Mouse (Mus musculus): ENCODE measurements around the gene Ggt1. TPM values are rescaled to one million over a fixed set of nuclear protein-coding genes. Genes with fewer than 3 reads are reported as not detected.

Ggt1 gene
- polyA plus RNA-seq, 1 experiment from 2014 or later = 2.6 TPM

DNA sequence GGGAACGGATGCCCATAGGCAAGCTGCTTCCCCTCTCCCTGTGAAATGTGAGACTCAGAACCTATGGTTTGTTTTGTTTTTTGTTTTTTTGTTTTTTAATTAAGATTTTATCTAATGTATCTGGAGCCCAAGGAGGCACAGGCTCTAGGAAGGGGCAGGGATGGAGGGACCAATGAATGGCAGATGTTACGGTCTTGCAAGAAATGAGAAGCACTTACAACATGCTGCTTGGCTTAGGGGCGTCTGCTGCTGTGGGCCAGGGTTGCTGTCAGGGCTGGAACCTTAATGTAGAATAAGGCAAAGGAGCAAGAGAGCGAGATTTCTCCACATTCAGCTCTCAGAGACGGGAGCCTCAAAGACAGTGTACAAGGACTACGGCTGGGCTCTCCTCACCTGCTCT lies 5.8 kb upstream of the Ggt1 start:
- Histone ChIP-seq H3K4me2 (ENCODE audit: low read length) (no peak overlapping the region), H3K4me3 (replicated peaks; ENCODE audit: low read depth, low read length) (no peak overlapping the region), H3K27ac (replicated peaks; ENCODE audit: low read depth, low read length) (peak overlapping the region; percentile 37; the same call in 1 of the 2 replicates), H3K36me3 (ENCODE audit: control insufficient read depth, insufficient read depth, low read length) (peaks cover 34% of the 10 kb centered on the region), H3K27me3 (ENCODE audit: control insufficient read depth, insufficient read depth, low read length) (no peaks in the 10 kb centered on the region), H3K9me3 (ENCODE audit: control insufficient read depth, low read length) (no peaks in the 10 kb centered on the region), H3K9ac (replicated peaks; ENCODE audit: low read length) (no peak overlapping the region), H3K4me1 (ENCODE audit: control insufficient read depth, insufficient read depth, low read length) (peaks cover 32% of the 10 kb centered on the region)
- 74% methylated on average over 6 of the region's 6 CpGs for WGBS
- ATAC-seq (ENCODE audit: low FRiP score, low TSS enrichment) (no peak), DNase-seq (no peak)

GRCm38 (mm10) chr10:75556026-75556425 lies 5.4 kb upstream of the Ggt1 start:
- H3K4me1 ChIP-seq (ENCODE audit: control insufficient read depth, insufficient read depth, low read length) = peaks cover 36% of the 10 kb centered on the region
- DNase-seq (peak; percentile 84), ATAC-seq (ENCODE audit: low FRiP score, low TSS enrichment) (peak; percentile 46)
- H3K4me2 ChIP-seq (ENCODE audit: low read length) = no peak overlapping the region
- 18% methylated on average over 9 of the region's 9 CpGs for WGBS
- H3K36me3 ChIP-seq (ENCODE audit: control insufficient read depth, insufficient read depth, low read length) = peaks cover 34% of the 10 kb centered on the region
- no peak overlapping the region for H3K4me3 ChIP-seq (replicated peaks; ENCODE audit: low read depth, low read length)
- H3K27ac ChIP-seq (replicated peaks; ENCODE audit: low read depth, low read length) = peak overlapping the region; percentile 37
- no peaks in the 10 kb centered on the region for H3K9me3 ChIP-seq (ENCODE audit: control insufficient read depth, low read length)
- no peaks in the 10 kb centered on the region for H3K27me3 ChIP-seq (ENCODE audit: control insufficient read depth, insufficient read depth, low read length)
- H3K9ac ChIP-seq (replicated peaks; ENCODE audit: low read length) = no peak overlapping the region

DNA sequence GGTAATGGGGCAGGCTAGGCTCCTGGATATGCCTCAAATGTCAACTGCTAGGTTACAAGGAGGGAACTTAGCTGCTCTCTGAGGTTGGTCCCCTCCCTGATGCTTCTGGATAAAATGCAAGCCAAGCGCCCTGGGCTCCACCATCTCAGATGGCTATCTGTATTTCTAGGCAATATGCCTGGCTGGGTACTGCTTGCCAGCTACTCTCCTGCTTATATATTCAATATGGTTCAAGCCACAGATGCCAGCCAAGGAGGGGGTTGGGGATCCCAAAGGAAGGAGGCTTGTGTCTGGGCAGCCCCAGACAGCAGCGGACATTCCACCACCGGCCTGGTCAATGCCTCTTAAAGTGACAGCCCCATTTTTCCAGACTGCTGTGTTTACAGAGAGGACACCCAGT lies 2.9 kb upstream of the Ggt1 start:
- H3K9ac ChIP-seq (replicated peaks; ENCODE audit: low read length) = peak overlapping the region; percentile 95
- peak overlapping the region; percentile 91 for H3K4me2 ChIP-seq (ENCODE audit: low read length)
- DNase-seq = peak; percentile 71
- peaks cover 26% of the 10 kb centered on the region for H3K36me3 ChIP-seq (ENCODE audit: control insufficient read depth, insufficient read depth, low read length)
- H3K27ac ChIP-seq (replicated peaks; ENCODE audit: low read depth, low read length) = peak overlapping the region; percentile 96
- H3K9me3 ChIP-seq (ENCODE audit: control insufficient read depth, low read length) = no peaks in the 10 kb centered on the region
- 13% methylated on average over 3 of the region's 3 CpGs for WGBS
- H3K4me3 ChIP-seq (replicated peaks; ENCODE audit: low read depth, low read length) = peak overlapping the region; percentile 68
- peak; percentile 17; the same call in 1 of the 2 replicates for ATAC-seq (ENCODE audit: low FRiP score, low TSS enrichment)
- H3K4me1 ChIP-seq (ENCODE audit: control insufficient read depth, insufficient read depth, low read length) = peaks cover 38% of the 10 kb centered on the region
- no peaks in the 10 kb centered on the region for H3K27me3 ChIP-seq (ENCODE audit: control insufficient read depth, insufficient read depth, low read length)

- Histone ChIP-seq H3K4me1 (ENCODE audit: control insufficient read depth, insufficient read depth, low read length) (peaks cover 38% of the 10 kb centered on the region), H3K4me2 (ENCODE audit: low read length) (peak overlapping the region; percentile 91), H3K27me3 (ENCODE audit: control insufficient read depth, insufficient read depth, low read length) (no peaks in the 10 kb centered on the region), H3K4me3 (replicated peaks; ENCODE audit: low read depth, low read length) (peak overlapping the region; percentile 68), H3K9ac (replicated peaks; ENCODE audit: low read length) (peak overlapping the region; percentile 95), H3K9me3 (ENCODE audit: control insufficient read depth, low read length) (no peaks in the 10 kb centered on the region), H3K27ac (replicated peaks; ENCODE audit: low read depth, low read length) (peak overlapping the region; percentile 96), H3K36me3 (ENCODE audit: control insufficient read depth, insufficient read depth, low read length) (peaks cover 20% of the 10 kb centered on the region)
- DNase-seq (peak; percentile 70), ATAC-seq (ENCODE audit: low FRiP score, low TSS enrichment) (peak; percentile 29; the same call in 1 of the 2 replicates)
- WGBS = 3% methylated on average over 14 of the region's 14 CpGs
Observed at GRCm38 (mm10) chr10:75559041-75559675, 2.2 kb upstream of the Ggt1 start.

GRCm38 (mm10) chr10:75559676-75560548 lies 1.5 kb upstream of the Ggt1 start, which contains the start of gene Lrrc75b:
TSS of gene Lrrc75b (minus strand) at chr10:75560330.
- Histone ChIP-seq H3K27me3 (ENCODE audit: control insufficient read depth, insufficient read depth, low read length) (no peaks in the 10 kb centered on the region), H3K4me3 (replicated peaks; ENCODE audit: low read depth, low read length) (peak within 1 kb of the TSS; percentile 68), H3K9me3 (ENCODE audit: control insufficient read depth, low read length) (no peaks in the 10 kb centered on the region), H3K9ac (replicated peaks; ENCODE audit: low read length) (peak within 1 kb of the TSS; percentile 95), H3K36me3 (ENCODE audit: control insufficient read depth, insufficient read depth, low read length) (peaks cover 16% of the 10 kb centered on the region), H3K27ac (replicated peaks; ENCODE audit: low read depth, low read length) (peak within 1 kb of the TSS; percentile 96), H3K4me1 (ENCODE audit: control insufficient read depth, insufficient read depth, low read length) (peaks cover 38% of the 10 kb centered on the region), H3K4me2 (ENCODE audit: low read length) (peak within 1 kb of the TSS; percentile 91)
- under 1% methylated on average over 75 of the region's 75 CpGs for WGBS
- DNase-seq (peak; percentile 81), ATAC-seq (ENCODE audit: low FRiP score, low TSS enrichment) (peak; percentile 60)

GRCm38 (mm10) chr10:75560549-75560899 lies 880 bp upstream of the Ggt1 start:
- Histone ChIP-seq H3K9ac (replicated peaks; ENCODE audit: low read length) (peak overlapping the region; percentile 95), H3K4me2 (ENCODE audit: low read length) (peak overlapping the region; percentile 91), H3K36me3 (ENCODE audit: control insufficient read depth, insufficient read depth, low read length) (peaks cover 11% of the 10 kb centered on the region), H3K27ac (replicated peaks; ENCODE audit: low read depth, low read length) (peak overlapping the region; percentile 96), H3K4me3 (replicated peaks; ENCODE audit: low read depth, low read length) (peak overlapping the region; percentile 68), H3K27me3 (ENCODE audit: control insufficient read depth, insufficient read depth, low read length) (no peaks in the 10 kb centered on the region), H3K9me3 (ENCODE audit: control insufficient read depth, low read length) (no peaks in the 10 kb centered on the region), H3K4me1 (ENCODE audit: control insufficient read depth, insufficient read depth, low read length) (peaks cover 38% of the 10 kb centered on the region)
- DNase-seq = peak; percentile 60
- 10% methylated on average over 6 of the region's 6 CpGs for WGBS
- peak; percentile 14; the same call in 1 of the 2 replicates for ATAC-seq (ENCODE audit: low FRiP score, low TSS enrichment)

DNA sequence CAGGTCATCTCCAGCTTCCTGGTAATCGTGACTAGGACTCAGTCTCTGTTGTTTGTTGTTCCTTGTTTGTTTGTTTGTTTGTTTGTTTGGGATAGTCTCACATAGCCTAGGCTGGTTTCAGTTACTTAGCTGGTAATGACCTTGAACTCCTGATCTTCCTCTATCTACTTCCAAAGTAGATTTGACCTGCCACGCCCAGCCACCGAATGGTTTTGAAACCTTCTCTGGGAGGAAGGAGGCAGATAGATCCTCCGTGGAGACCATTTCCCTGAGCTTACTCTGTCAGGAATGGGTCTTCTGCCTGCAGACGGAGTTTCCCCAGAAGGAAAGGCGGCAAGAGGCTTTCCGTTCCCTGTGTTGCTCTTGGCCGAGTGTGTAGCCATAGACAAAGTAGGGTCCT lies 1.2 kb downstream of the Ggt1 start:
- ATAC-seq (ENCODE audit: low FRiP score, low TSS enrichment) (no peak), DNase-seq (no peak)
- peaks cover 19% of the 10 kb centered on the region for H3K4me1 ChIP-seq (ENCODE audit: control insufficient read depth, insufficient read depth, low read length)
- H3K4me2 ChIP-seq (ENCODE audit: low read length) = no peak overlapping the region
- no peak overlapping the region for H3K27ac ChIP-seq (replicated peaks; ENCODE audit: low read depth, low read length)
- H3K4me3 ChIP-seq (replicated peaks; ENCODE audit: low read depth, low read length) = no peak overlapping the region
- no peaks in the 10 kb centered on the region for H3K36me3 ChIP-seq (ENCODE audit: control insufficient read depth, insufficient read depth, low read length)
- H3K9ac ChIP-seq (replicated peaks; ENCODE audit: low read length) = no peak overlapping the region
- H3K27me3 ChIP-seq (ENCODE audit: control insufficient read depth, insufficient read depth, low read length) = no peaks in the 10 kb centered on the region
- H3K9me3 ChIP-seq (ENCODE audit: control insufficient read depth, low read length) = no peaks in the 10 kb centered on the region
- 85% methylated on average over 8 of the region's 8 CpGs for WGBS

DNA sequence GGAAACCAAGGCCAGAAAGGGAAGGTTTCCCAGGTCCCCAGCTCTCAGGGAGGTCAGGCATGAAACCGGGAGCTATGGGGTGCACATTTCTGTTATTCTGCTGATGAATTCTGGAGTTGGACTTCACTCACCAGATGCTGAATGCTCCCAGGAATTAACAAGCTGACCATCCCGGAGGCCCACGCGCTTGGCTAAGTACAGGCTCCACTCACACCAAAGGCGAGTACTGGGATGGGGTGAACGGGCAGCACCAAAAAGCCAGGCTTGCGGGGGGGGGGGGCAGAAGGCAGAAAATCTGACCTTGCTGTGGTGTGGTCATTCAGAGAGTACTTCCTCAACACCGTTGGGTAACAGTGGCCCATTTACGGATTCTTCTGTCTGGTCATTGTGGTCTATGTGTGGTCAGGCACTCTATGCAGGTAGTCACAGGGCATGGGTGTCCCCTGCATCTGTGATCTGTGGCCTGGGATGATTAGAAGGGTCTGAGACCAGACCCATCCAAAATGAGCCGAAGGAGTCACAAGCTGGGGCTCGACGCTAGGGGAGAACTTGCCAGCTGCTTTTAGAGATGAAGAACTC lies 3.4 kb downstream of the Ggt1 start:
- ATAC-seq (ENCODE audit: low FRiP score, low TSS enrichment) = no peak
- DNase-seq = no peak
- H3K9ac ChIP-seq (replicated peaks; ENCODE audit: low read length) = no peak overlapping the region
- H3K4me3 ChIP-seq (replicated peaks; ENCODE audit: low read depth, low read length) = no peak overlapping the region
- peaks cover 11% of the 10 kb centered on the region for H3K4me1 ChIP-seq (ENCODE audit: control insufficient read depth, insufficient read depth, low read length)
- H3K4me2 ChIP-seq (ENCODE audit: low read length) = no peak overlapping the region
- WGBS = 83% methylated on average over 12 of the region's 12 CpGs
- H3K36me3 ChIP-seq (ENCODE audit: control insufficient read depth, insufficient read depth, low read length) = no peaks in the 10 kb centered on the region
- no peak overlapping the region for H3K27ac ChIP-seq (replicated peaks; ENCODE audit: low read depth, low read length)
- no peaks in the 10 kb centered on the region for H3K9me3 ChIP-seq (ENCODE audit: control insufficient read depth, low read length)
- peaks cover 4% of the 10 kb centered on the region; the same call in 1 of the 2 replicates for H3K27me3 ChIP-seq (ENCODE audit: control insufficient read depth, insufficient read depth, low read length)
